Mouse (Mus musculus) hindbrain, embryonic 10.5 days (tissue): ENCODE measurements at regions not wholly inside any gene's neighbourhood (a gene's known extent, or its start where the extent isn't known, plus 50 kb on each side); places are given as distances from the start of the nearest gene placed in this dataset.
A peak's percentile ranks its signal among the peaks of the same experiment; 100 is the strongest.
"Not testable (repeated sequence)": the region's sequence is repeated elsewhere in the genome, so short reads cannot be mapped to it uniquely, and the experiment has no call there.

Source experiments
- DNase-seq: peaks from one replicate; pipeline ENCODE4 v3.0.0-alpha.2; 2017; ENCODE audit warnings: low spot score
- H3K27ac ChIP-seq: fragments of 300-500 bp; sonication (generic); 2 replicates; pipeline ENCODE4 v1.5.1; 2016; ENCODE audit warnings: mild to moderate bottlenecking, moderate library complexity
- H3K27me3 ChIP-seq: fragments of 300-500 bp; sonication (generic); 2 replicates; pipeline ENCODE4 v1.6.1; 2016; ENCODE audit warnings: mild to moderate bottlenecking; ENCODE audit not compliant: poor library complexity, insufficient read depth, severe bottlenecking
- H3K36me3 ChIP-seq: fragments of 300-500 bp; sonication (generic); 2 replicates; pipeline ENCODE4 v1.6.1; 2016; ENCODE audit warnings: mild to moderate bottlenecking, moderate library complexity
- H3K4me1 ChIP-seq: fragments of 300-500 bp; sonication (generic); replicated peaks from 2 replicates; pipeline ENCODE4 v1.6.1; 2016; ENCODE audit warnings: mild to moderate bottlenecking
- H3K4me3 ChIP-seq: fragments of 300-500 bp; sonication (generic); 2 replicates; pipeline ENCODE4 v1.5.1; 2016; ENCODE audit warnings: mild to moderate bottlenecking, moderate library complexity
- H3K9me3 ChIP-seq: fragments of 300-500 bp; sonication (generic); 2 replicates; pipeline ENCODE4 v1.6.1; 2016; ENCODE audit warnings: mild to moderate bottlenecking, moderate library complexity
- WGBS: fragments of 180-500 bp; shearing (Covaris S2); methylation state at CpG from one replicate; pipeline ENCODE4 v1.1.7; 2016; 5-methylcytosine and 5-hydroxymethylcytosine counted together

GRCm38 (mm10) chr2:108785161-108785957 lies 495.2 kb upstream of the Kif18a start:
- no peaks in the 10 kb centered on the region for H3K4me1 ChIP-seq
- WGBS = 87% methylated on average over 19 of the region's 19 CpGs
- H3K4me3 ChIP-seq = no peak overlapping the region
- H3K36me3 ChIP-seq = no peaks in the 10 kb centered on the region
- no peaks in the 10 kb centered on the region for H3K9me3 ChIP-seq
- H3K27ac ChIP-seq = no peak overlapping the region
- no peak for DNase-seq
- no peaks in the 10 kb centered on the region for H3K27me3 ChIP-seq

- Histone ChIP-seq H3K27me3 (no peaks in the 10 kb centered on the region), H3K27ac (no peak overlapping the region), H3K36me3 (no peaks in the 10 kb centered on the region), H3K4me3 (no peak overlapping the region), H3K9me3 (no peaks in the 10 kb centered on the region), H3K4me1 (no peaks in the 10 kb centered on the region)
- WGBS = 90% methylated on average over 7 of the region's 7 CpGs
- DNase-seq = no peak
Measured at GRCm38 (mm10) chr2:108789166-108789565, 491.4 kb upstream of the Kif18a start.

GRCm38 (mm10) chr2:108795145-108795544 lies 485.4 kb upstream of the Kif18a start:
- no peaks in the 10 kb centered on the region for H3K4me1 ChIP-seq
- no peak overlapping the region for H3K27ac ChIP-seq
- H3K4me3 ChIP-seq = no peak overlapping the region
- H3K9me3 ChIP-seq = no peaks in the 10 kb centered on the region
- DNase-seq = no peak
- WGBS = 68% methylated on average over 2 of the region's 2 CpGs
- no peaks in the 10 kb centered on the region for H3K27me3 ChIP-seq
- H3K36me3 ChIP-seq = no peaks in the 10 kb centered on the region

GRCm38 (mm10) chr2:108796816-108797581 lies 483.5 kb upstream of the Kif18a start:
- no peak for DNase-seq
- 89% methylated on average over 2 of the region's 2 CpGs for WGBS
- Histone ChIP-seq H3K36me3 (no peaks in the 10 kb centered on the region), H3K4me3 (no peak overlapping the region), H3K27me3 (no peaks in the 10 kb centered on the region), H3K9me3 (no peaks in the 10 kb centered on the region), H3K27ac (no peak overlapping the region), H3K4me1 (no peaks in the 10 kb centered on the region)

GRCm38 (mm10) chr2:108812367-108812766 lies 468.2 kb upstream of the Kif18a start:
- H3K27ac ChIP-seq = no peak overlapping the region
- DNase-seq = no peak
- no peak overlapping the region for H3K4me3 ChIP-seq
- H3K27me3 ChIP-seq = no peaks in the 10 kb centered on the region
- H3K9me3 ChIP-seq = no peaks in the 10 kb centered on the region
- H3K36me3 ChIP-seq = no peaks in the 10 kb centered on the region
- H3K4me1 ChIP-seq = no peaks in the 10 kb centered on the region

GRCm38 (mm10) chr2:108813040-108813566 lies 467.4 kb upstream of the Kif18a start:
- H3K9me3 ChIP-seq = no peaks in the 10 kb centered on the region
- WGBS = 73% methylated on average over 6 of the region's 6 CpGs
- no peaks in the 10 kb centered on the region for H3K27me3 ChIP-seq
- no peak overlapping the region for H3K27ac ChIP-seq
- no peaks in the 10 kb centered on the region for H3K4me1 ChIP-seq
- no peak overlapping the region for H3K4me3 ChIP-seq
- H3K36me3 ChIP-seq = no peaks in the 10 kb centered on the region
- DNase-seq = no peak

- H3K4me1 ChIP-seq = no peaks in the 10 kb centered on the region
- H3K36me3 ChIP-seq = no peaks in the 10 kb centered on the region
- no peaks in the 10 kb centered on the region for H3K27me3 ChIP-seq
- DNase-seq = no peak
- no peak overlapping the region for H3K27ac ChIP-seq
- no peak overlapping the region for H3K4me3 ChIP-seq
- H3K9me3 ChIP-seq = no peaks in the 10 kb centered on the region
Measured at GRCm38 (mm10) chr2:108816579-108816978, 464.0 kb upstream of the Kif18a start.

GRCm38 (mm10) chr2:108824025-108824424 lies 456.5 kb upstream of the Kif18a start:
- Histone ChIP-seq H3K4me3 (no peak overlapping the region), H3K27ac (no peak overlapping the region), H3K4me1 (peaks cover 29% of the 10 kb centered on the region), H3K36me3 (no peaks in the 10 kb centered on the region), H3K9me3 (no peaks in the 10 kb centered on the region), H3K27me3 (no peaks in the 10 kb centered on the region)
- no peak for DNase-seq

GRCm38 (mm10) chr2:108825981-108826380 lies 454.6 kb upstream of the Kif18a start:
- Histone ChIP-seq H3K9me3 (no peaks in the 10 kb centered on the region), H3K4me1 (peaks cover 29% of the 10 kb centered on the region), H3K27ac (peak overlapping the region; percentile 87; the same call in 1 of the 2 replicates), H3K27me3 (no peaks in the 10 kb centered on the region), H3K36me3 (no peaks in the 10 kb centered on the region), H3K4me3 (no peak overlapping the region)
- no peak for DNase-seq
- WGBS = 65% methylated on average over 5 of the region's 5 CpGs

GRCm38 (mm10) chr2:108827106-108827838 lies 453.3 kb upstream of the Kif18a start:
- H3K27ac ChIP-seq = peak overlapping the region; percentile 87
- peaks cover 33% of the 10 kb centered on the region for H3K4me1 ChIP-seq
- H3K4me3 ChIP-seq = peak overlapping the region; percentile 39
- H3K36me3 ChIP-seq = no peaks in the 10 kb centered on the region
- H3K9me3 ChIP-seq = no peaks in the 10 kb centered on the region
- DNase-seq = peak; percentile 73
- 5% methylated on average over 12 of the region's 12 CpGs for WGBS
- H3K27me3 ChIP-seq = no peaks in the 10 kb centered on the region

GRCm38 (mm10) chr2:108827974-108828700 lies 452.4 kb upstream of the Kif18a start:
- no peaks in the 10 kb centered on the region for H3K9me3 ChIP-seq
- H3K27ac ChIP-seq = peak overlapping the region; percentile 87
- peaks cover 33% of the 10 kb centered on the region for H3K4me1 ChIP-seq
- DNase-seq = no peak
- H3K27me3 ChIP-seq = no peaks in the 10 kb centered on the region
- WGBS = 38% methylated on average over 3 of the region's 3 CpGs
- H3K36me3 ChIP-seq = no peaks in the 10 kb centered on the region
- H3K4me3 ChIP-seq = peak overlapping the region; percentile 39; the same call in 1 of the 2 replicates

GRCm38 (mm10) chr2:108843855-108844254 lies 436.7 kb upstream of the Kif18a start:
- not testable (repeated sequence) for H3K27me3 ChIP-seq, H3K4me3 ChIP-seq, H3K4me1 ChIP-seq, H3K27ac ChIP-seq, H3K9me3 ChIP-seq, H3K36me3 ChIP-seq, DNase-seq
- 64% methylated on average over 2 of the region's 2 CpGs for WGBS
